In the genomic region with DNA sequence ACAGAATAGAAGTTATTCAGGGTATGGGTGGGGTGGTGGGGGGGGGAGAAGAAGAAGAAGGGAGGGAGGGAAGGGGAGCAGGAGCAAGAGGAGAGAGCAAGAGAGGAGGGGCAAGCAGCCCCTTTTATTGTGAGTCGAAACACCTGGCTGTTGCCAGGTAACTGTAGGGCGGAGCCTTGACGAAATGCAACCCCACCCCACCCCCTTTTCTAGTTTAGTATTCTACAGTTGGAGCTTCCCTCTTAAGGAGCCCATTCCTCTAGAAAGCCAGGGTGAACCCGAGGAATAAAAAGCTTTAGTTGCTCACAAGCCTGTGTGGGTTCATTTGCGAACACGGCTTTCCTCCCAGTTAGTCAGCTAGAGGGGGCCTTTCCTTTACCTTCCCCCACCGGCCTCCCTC, we compare ENCODE assay signal across 11 mouse cellular contexts. TPM values are rescaled to one million over a fixed set of nuclear protein-coding genes. Genes with fewer than 3 reads are reported as not detected.
DNase-seq lines count a peak whose midpoint lies in the region; ATAC-seq and TF ChIP-seq lines count a peak whose summit lies in the region.
"Had no signal": no experiment of that assay in that cellular context is flagged by ENCODE, and none has a peak within 500 bp of the region (broad histone marks: within the 10 kb centered on the region; RNA-seq: fewer than 3 reads in every experiment).

No protein-coding gene starts in this region.

- peak overlapping the region; percentile 21 for H3K27ac ChIP-seq in heart, embryonic 16.5 days (ENCODE audit: low read length)
- no peak overlapping the region for H3K27ac ChIP-seq in heart, adult 2 months
- H3K27ac ChIP-seq in liver, embryonic 12.5 days: peak overlapping the region; percentile 37; the same call in 1 of the 2 replicates
- no peak overlapping the region for H3K27ac ChIP-seq in liver, embryonic 11.5 days (ENCODE audit: low read depth, low read length)
- H3K27ac ChIP-seq in embryonic facial prominence, embryonic 10.5 days (replicated peaks): peak overlapping the region; percentile 51; the same call in 1 of the 2 replicates
- H3K27ac ChIP-seq: hindbrain, embryonic 12.5 days had no signal

- no peaks in the 10 kb centered on the region for H3K27me3 ChIP-seq in heart, embryonic 16.5 days (ENCODE audit: control insufficient read depth, insufficient read depth, low read length)
- H3K27me3 ChIP-seq in heart, adult 2 months (ENCODE audit: control insufficient read depth, insufficient read depth, low read length): no peaks in the 10 kb centered on the region
- no peaks in the 10 kb centered on the region for H3K27me3 ChIP-seq in liver, embryonic 12.5 days (replicated peaks)
- H3K27me3 ChIP-seq in liver, embryonic 11.5 days (replicated peaks; ENCODE audit: control insufficient read depth, insufficient read depth, low read length): no peaks in the 10 kb centered on the region
- no peaks in the 10 kb centered on the region for H3K27me3 ChIP-seq in embryonic facial prominence, embryonic 10.5 days (replicated peaks; ENCODE audit: low read depth, poor library complexity, severe bottlenecking)
- H3K27me3 ChIP-seq: hindbrain, embryonic 12.5 days had no signal

- no peak for TF ChIP-seq EP300 in heart, adult 2 months (IDR thresholded peaks at IDR 0.05; ENCODE audit: insufficient read depth, low read depth, low read length)

- no peak overlapping the region; the same call in 1 of the 2 replicates for H3K9ac ChIP-seq in heart, embryonic 16.5 days (ENCODE audit: low read length)
- H3K9ac ChIP-seq in heart, adult 2 months (ENCODE audit: low read depth, low read length): no peak overlapping the region
- no peak overlapping the region for H3K9ac ChIP-seq in liver, embryonic 12.5 days
- no peak overlapping the region for H3K9ac ChIP-seq in liver, embryonic 11.5 days (ENCODE audit: low read depth, low read length)
- H3K9ac ChIP-seq: hindbrain, embryonic 12.5 days; lung, embryonic 14.5 days had no signal

- no peak for TF ChIP-seq CTCF in heart, adult 2 months (IDR thresholded peaks at IDR 0.05)

- ATAC-seq in heart, embryonic 16.5 days (replicated peaks; ENCODE audit: extremely low read depth, insufficient read depth, low FRiP score): peak; percentile 11; the same call in 1 of the 2 replicates
- ATAC-seq in liver, embryonic 12.5 days: no peak
- no peak for ATAC-seq in liver, embryonic 11.5 days (replicated peaks; ENCODE audit: low FRiP score)

- no peak for TF ChIP-seq POLR2A in heart, adult 2 months (IDR thresholded peaks at IDR 0.05; ENCODE audit: insufficient read depth, low read depth, low read length)

- 61% methylated on average over 7 of the region's 7 CpGs for WGBS in heart, embryonic 16.5 days
- WGBS in heart, adult 2 months: 86% methylated on average over 7 of the region's 7 CpGs
- 57% methylated on average over 7 of the region's 7 CpGs for WGBS in liver, embryonic 12.5 days (ENCODE audit: insufficient replicate concordance)
- WGBS in liver, embryonic 11.5 days: 57% methylated on average over 7 of the region's 7 CpGs
- WGBS in embryonic facial prominence, embryonic 10.5 days: 54% methylated on average over 7 of the region's 7 CpGs

- H3K4me2 ChIP-seq in heart, embryonic 16.5 days (ENCODE audit: low read depth, low read length): no peak overlapping the region
- peak overlapping the region; percentile 38 for H3K4me2 ChIP-seq in liver, embryonic 12.5 days
- H3K4me2 ChIP-seq in liver, embryonic 11.5 days: no peak overlapping the region
- H3K4me2 ChIP-seq: hindbrain, embryonic 12.5 days; lung, embryonic 14.5 days had no signal

- H3K4me1 ChIP-seq in heart, embryonic 16.5 days (ENCODE audit: control insufficient read depth, insufficient read depth, low read length): peaks cover 11% of the 10 kb centered on the region
- H3K4me1 ChIP-seq in heart, adult 2 months (ENCODE audit: control insufficient read depth, insufficient read depth, low read length): peaks cover 8% of the 10 kb centered on the region
- peaks cover 32% of the 10 kb centered on the region for H3K4me1 ChIP-seq in liver, embryonic 12.5 days
- peaks cover 3% of the 10 kb centered on the region; the same call in 1 of the 2 replicates for H3K4me1 ChIP-seq in liver, embryonic 11.5 days (replicated peaks; ENCODE audit: control insufficient read depth, insufficient read depth, low read length)
- peaks cover 41% of the 10 kb centered on the region for H3K4me1 ChIP-seq in embryonic facial prominence, embryonic 10.5 days
- H3K4me1 ChIP-seq: hindbrain, embryonic 12.5 days had no signal

- H3K79me2 ChIP-seq in heart, adult 2 months (replicated peaks; ENCODE audit: control insufficient read depth, insufficient read depth, low read length): no peaks in the 10 kb centered on the region

- intact Hi-C loops in heart, adult 2 months (cut with DNase I): no loop called here

- no peak for DNase-seq in heart, adult 2 months
- no peak for DNase-seq in liver, embryonic 11.5 days (ENCODE audit: low spot score)
- peak; percentile 93 for DNase-seq in ES-CJ7 (ENCODE audit: low read depth, low spot score)
- no peak for DNase-seq in embryonic facial prominence, embryonic 10.5 days (ENCODE audit: low spot score)
- no peak for DNase-seq in right cerebral cortex, postnatal 36 days (ENCODE audit: low spot score in 2 of 2)
- DNase-seq: cerebellum, adult 2 months; kidney, postnatal 14 days; lung, embryonic 14.5 days had no signal

- H3K9me3 ChIP-seq in heart, embryonic 16.5 days (replicated peaks; ENCODE audit: control insufficient read depth, low read length): no peaks in the 10 kb centered on the region
- no peaks in the 10 kb centered on the region for H3K9me3 ChIP-seq in liver, embryonic 12.5 days (replicated peaks)
- no peaks in the 10 kb centered on the region for H3K9me3 ChIP-seq in liver, embryonic 11.5 days (ENCODE audit: control insufficient read depth, low read length)
- H3K9me3 ChIP-seq in embryonic facial prominence, embryonic 10.5 days: no peaks in the 10 kb centered on the region
- H3K9me3 ChIP-seq: hindbrain, embryonic 12.5 days had no signal

- H3K4me3 ChIP-seq in heart, embryonic 16.5 days (ENCODE audit: low read length): no peak overlapping the region
- no peak overlapping the region for H3K4me3 ChIP-seq in heart, adult 2 months
- no peak overlapping the region for H3K4me3 ChIP-seq in liver, embryonic 12.5 days
- H3K4me3 ChIP-seq in liver, embryonic 11.5 days (ENCODE audit: low read depth, low read length): no peak overlapping the region
- H3K4me3 ChIP-seq in embryonic facial prominence, embryonic 10.5 days: no peak overlapping the region
- H3K4me3 ChIP-seq: hindbrain, embryonic 12.5 days had no signal

- no peaks in the 10 kb centered on the region for H3K36me3 ChIP-seq in heart, embryonic 16.5 days (ENCODE audit: control insufficient read depth, insufficient read depth)
- H3K36me3 ChIP-seq in heart, adult 2 months (ENCODE audit: control insufficient read depth, insufficient read depth, low read length): 0 out of 2 replicates have a peak, but pooled peaks cover 2% of the 10 kb centered on the region
- H3K36me3 ChIP-seq in liver, embryonic 12.5 days: no peaks in the 10 kb centered on the region
- no peaks in the 10 kb centered on the region for H3K36me3 ChIP-seq in liver, embryonic 11.5 days (ENCODE audit: control insufficient read depth, insufficient read depth, low read length)
- no peaks in the 10 kb centered on the region for H3K36me3 ChIP-seq in embryonic facial prominence, embryonic 10.5 days (replicated peaks)
- H3K36me3 ChIP-seq: hindbrain, embryonic 12.5 days had no signal

RNA-seq across cellular contexts. Expression of gene Gnpnat1, which starts 40.2 kb away (rescaled TPM):
- 22.6 and 23.6 TPM in 2 replicates for polyA plus RNA-seq in heart, embryonic 16.5 days (2015; fragmentation: Nextera tagmentation; extraction: Ambion mirVana)
- 10 to 100 TPM; 10.9 to 15.7 TPM for total RNA-seq in heart, adult 2 months (2021)
- 3.6 and 6.2 TPM in 2 replicates for polyA plus RNA-seq in heart, adult 2 months (2012; rRNA removed)
- 33.3 and 35.4 TPM in 2 replicates for polyA plus RNA-seq in liver, embryonic 12.5 days (2016; fragmentation: Nextera tagmentation; extraction: Ambion mirVana)
- 49.7 and 51.5 TPM in 2 replicates for polyA plus RNA-seq in liver, embryonic 11.5 days (2014; fragmentation: Nextera tagmentation; extraction: Ambion mirVana)
- polyA plus RNA-seq in embryonic facial prominence, embryonic 10.5 days (2016; fragmentation: Nextera tagmentation; extraction: Ambion mirVana): 54.6 and 57.0 TPM in 2 replicates

Comparison
In these comparisons a context has a peak if more than half of its experiments do, and no peak if none do; other contexts are left out.
1. H3K27ac ChIP-seq: peak in heart, embryonic 16.5 days (single experiment), liver, embryonic 12.5 days (single experiment) and embryonic facial prominence, embryonic 10.5 days (single experiment); none in heart, adult 2 months (single experiment) and liver, embryonic 11.5 days (single experiment).